Mouse (Mus musculus) G1E (cell line): ENCODE results near the gene Tab1.

Experiments
- CTCF ChIP-seq: IDR thresholded peaks from 2 replicates; pipeline ENCODE4 v1.5.1; 2012; ENCODE audit warnings: low read depth, low read length, inconsistent platforms, mixed read lengths
- GATA1 ChIP-seq: IDR thresholded peaks from 2 replicates; pipeline ENCODE4 v1.6.1; 2012; ENCODE audit warnings: borderline replicate concordance, low read length, inconsistent platforms, mixed read lengths
- TAL1 ChIP-seq: conservative IDR thresholded peaks from 2 replicates; pipeline ENCODE4 v1.6.1; 2012; ENCODE audit warnings: low read depth, low read length, inconsistent platforms, mixed read lengths

GRCm38 (mm10) chr15:80148565-80148964, 15.6 kb downstream of the Tab1 start:
- TF ChIP-seq CTCF (no peak), GATA1 (no peak), TAL1 (no peak)
